Mouse (Mus musculus) midbrain, embryonic 12.5 days (tissue): ENCODE results near the gene Zfp771. TPM values are rescaled to one million over a fixed set of nuclear protein-coding genes. Genes with fewer than 3 reads are reported as not detected.

Experiments
- ATAC-seq: fragments of 200-750 bp; cut with Nextera tagmentation; 2 replicates; pipeline ENCODE4 v1.8.0; 2017; ENCODE audit warnings: low read depth, moderate TSS enrichment, moderate library complexity; ENCODE audit not compliant: low FRiP score
- H3K27ac ChIP-seq: fragments of 300-500 bp; sonication (generic); replicated peaks from 2 replicates; pipeline ENCODE4 v1.5.1; 2016; ENCODE audit warnings: mild to moderate bottlenecking
- H3K27me3 ChIP-seq: fragments of 300-500 bp; sonication (generic); 2 replicates; pipeline ENCODE4 v1.6.1; 2016; ENCODE audit warnings: mild to moderate bottlenecking
- H3K36me3 ChIP-seq: fragments of 300-500 bp; sonication (generic); 2 replicates; pipeline ENCODE4 v1.6.1; 2016
- H3K4me1 ChIP-seq: fragments of 300-500 bp; sonication (generic); 2 replicates; pipeline ENCODE4 v1.6.1; 2016
- H3K4me2 ChIP-seq: fragments of 300-500 bp; sonication (generic); replicated peaks from 2 replicates; pipeline ENCODE4 v1.6.1; 2016; ENCODE audit warnings: mild to moderate bottlenecking, moderate library complexity
- H3K4me3 ChIP-seq: fragments of 300-500 bp; sonication (generic); 2 replicates; pipeline ENCODE4 v1.5.1; 2016; ENCODE audit warnings: mild to moderate bottlenecking
- H3K9ac ChIP-seq: fragments of 300-500 bp; sonication (generic); replicated peaks from 2 replicates; pipeline ENCODE4 v1.6.1; 2016; ENCODE audit warnings: mild to moderate bottlenecking, moderate library complexity
- H3K9me3 ChIP-seq: fragments of 300-500 bp; sonication (generic); 2 replicates; pipeline ENCODE4 v1.6.1; 2016; ENCODE audit warnings: mild to moderate bottlenecking
- WGBS: fragments of 180-500 bp; shearing (Covaris S2); methylation state at CpG from one replicate; pipeline ENCODE4 v1.1.7; 2016; 5-methylcytosine and 5-hydroxymethylcytosine counted together
- polyA plus RNA-seq: library from polyadenylated mRNA; unstranded; fragments of >200 nt; fragmentation: Nextera tagmentation; extraction: Ambion mirVana; gene quantifications from 2 replicates; pipeline ENCODE4 v1.2.1, GENCODE M21; 2016

Zfp771 gene
- polyA plus RNA-seq, 1 experiment from 2014 or later, result 62.0 TPM

DNA sequence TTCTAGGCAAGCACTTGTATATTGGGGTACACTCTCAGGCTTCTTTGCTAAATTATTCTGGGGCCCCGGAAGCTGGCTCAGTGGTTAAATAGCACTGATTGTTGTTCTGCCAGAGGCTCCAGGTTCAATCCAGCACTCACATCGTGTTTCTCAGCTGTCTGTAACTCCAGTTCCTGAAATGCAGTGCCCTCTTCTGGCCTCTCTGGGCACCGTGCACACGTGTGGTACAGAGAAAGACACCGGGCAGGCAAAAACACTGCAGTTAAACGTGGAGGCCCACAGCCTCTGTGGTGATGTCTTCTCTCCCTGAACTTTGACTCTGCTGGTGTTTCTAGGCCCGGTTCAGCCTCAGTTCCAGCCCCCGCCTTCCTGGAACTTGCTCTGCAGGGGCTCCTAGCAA is 34.2 kb downstream of the Zfp771 start:
- no peak for ATAC-seq
- 0 out of 2 replicates have a peak overlapping the region, but pooled peaks have one; percentile 15 for H3K9ac ChIP-seq
- no peaks in the 10 kb centered on the region for H3K27me3 ChIP-seq
- H3K27ac ChIP-seq, result no peak overlapping the region
- H3K4me3 ChIP-seq, result no peak overlapping the region
- no peaks in the 10 kb centered on the region for H3K9me3 ChIP-seq
- WGBS, result 26% methylated on average over 8 of the region's 8 CpGs
- H3K4me2 ChIP-seq, result no peak overlapping the region
- H3K4me1 ChIP-seq, result peaks cover 6% of the 10 kb centered on the region
- no peaks in the 10 kb centered on the region for H3K36me3 ChIP-seq

DNA sequence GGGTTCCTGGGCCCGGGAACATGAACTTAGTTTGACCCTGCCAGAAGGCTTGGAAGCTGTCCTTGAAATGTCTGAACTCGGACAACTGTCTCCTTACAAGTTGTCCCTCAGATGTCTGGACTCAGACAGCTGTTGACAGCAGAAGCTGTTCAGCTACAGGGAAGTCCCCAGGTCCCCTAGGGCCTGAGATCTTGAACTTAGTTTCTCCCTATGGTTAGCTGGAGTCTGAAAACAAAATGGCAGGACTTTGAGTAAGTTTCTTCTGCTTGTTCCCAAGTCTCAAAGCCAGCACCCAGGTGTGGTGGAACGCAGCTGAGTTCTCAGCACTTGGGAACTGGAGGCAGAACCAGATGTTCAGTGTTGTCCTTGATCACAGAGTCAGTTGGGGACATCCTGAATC is 36.0 kb downstream of the Zfp771 start:
- Histone ChIP-seq H3K36me3 (no peaks in the 10 kb centered on the region), H3K27ac (no peak overlapping the region), H3K9ac (no peak overlapping the region), H3K9me3 (no peaks in the 10 kb centered on the region), H3K27me3 (no peaks in the 10 kb centered on the region), H3K4me1 (no peaks in the 10 kb centered on the region; the same call in 1 of the 2 replicates), H3K4me2 (no peak overlapping the region), H3K4me3 (no peak overlapping the region)
- WGBS, result 84% methylated on average over 3 of the region's 3 CpGs
- no peak for ATAC-seq

DNA sequence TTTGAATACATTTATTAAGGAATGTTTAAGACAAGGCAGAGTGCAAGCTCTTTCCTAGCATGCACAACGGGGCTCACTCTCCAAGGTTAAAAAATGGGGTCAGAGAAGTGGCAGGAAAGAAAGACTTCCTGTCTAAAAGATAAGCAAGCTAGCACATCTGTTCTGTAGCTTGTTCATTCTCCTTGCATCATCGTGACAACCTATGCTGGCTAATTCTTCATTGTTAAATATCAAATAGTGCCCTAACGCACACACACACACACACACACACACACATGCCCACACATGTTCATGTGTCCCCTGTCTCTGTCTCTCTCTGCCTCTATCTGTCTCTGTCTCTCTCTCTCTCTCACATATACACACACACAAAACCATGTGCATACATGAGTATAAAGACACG is 37.0 kb downstream of the Zfp771 start:
- no peaks in the 10 kb centered on the region for H3K9me3 ChIP-seq
- H3K4me3 ChIP-seq, result no peak overlapping the region
- H3K27me3 ChIP-seq, result no peaks in the 10 kb centered on the region
- H3K9ac ChIP-seq, result no peak overlapping the region
- H3K4me2 ChIP-seq, result no peak overlapping the region
- no peaks in the 10 kb centered on the region for H3K36me3 ChIP-seq
- 79% methylated on average over 4 of the region's 4 CpGs for WGBS
- H3K27ac ChIP-seq, result no peak overlapping the region
- no peak for ATAC-seq
- no peaks in the 10 kb centered on the region; the same call in 1 of the 2 replicates for H3K4me1 ChIP-seq

GRCm38 (mm10) chr7:127282190-127282589 is 38.1 kb downstream of the Zfp771 start:
- WGBS, result 84% methylated on average over 2 of the region's 2 CpGs
- no peaks in the 10 kb centered on the region for H3K27me3 ChIP-seq
- ATAC-seq, result no peak
- peaks cover 6% of the 10 kb centered on the region for H3K9me3 ChIP-seq
- H3K27ac ChIP-seq, result no peak overlapping the region
- no peaks in the 10 kb centered on the region for H3K36me3 ChIP-seq
- H3K4me3 ChIP-seq, result no peak overlapping the region
- no peak overlapping the region for H3K9ac ChIP-seq
- H3K4me1 ChIP-seq, result no peaks in the 10 kb centered on the region; the same call in 1 of the 2 replicates
- H3K4me2 ChIP-seq, result no peak overlapping the region

- ATAC-seq, result no peak
- WGBS, result 83% methylated on average over 6 of the region's 10 CpGs
- Histone ChIP-seq H3K9me3 (peaks cover 16% of the 10 kb centered on the region), H3K27me3 (no peaks in the 10 kb centered on the region), H3K4me1 (no peaks in the 10 kb centered on the region), H3K36me3 (no peaks in the 10 kb centered on the region), H3K4me3 (no peak overlapping the region), H3K4me2 (no peak overlapping the region), H3K9ac (no peak overlapping the region), H3K27ac (no peak overlapping the region)
Measured at GRCm38 (mm10) chr7:127285154-127285553, 41.1 kb downstream of the Zfp771 start.

DNA sequence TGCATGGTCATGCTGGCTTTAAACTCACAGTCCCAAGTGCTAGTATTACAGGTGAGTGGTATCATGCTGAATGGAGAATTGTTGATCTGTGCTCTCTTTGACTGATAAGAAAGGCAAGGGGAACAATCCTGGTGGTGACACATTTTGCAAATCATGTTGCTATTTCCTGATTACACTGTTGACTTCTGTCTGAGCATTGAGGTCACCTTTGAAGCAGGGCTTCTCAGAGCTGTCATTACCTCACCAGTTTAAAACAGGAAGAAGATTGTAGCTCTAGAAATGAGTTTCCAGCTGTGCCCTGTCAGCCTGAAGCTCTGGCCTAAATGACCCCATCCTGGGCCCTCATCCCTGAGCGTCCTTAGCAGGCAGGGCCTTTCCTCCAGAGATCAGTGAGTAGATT is 43.9 kb downstream of the Zfp771 start:
- Histone ChIP-seq H3K36me3 (no peaks in the 10 kb centered on the region), H3K4me2 (no peak overlapping the region), H3K4me3 (no peak overlapping the region), H3K9me3 (peaks cover 16% of the 10 kb centered on the region), H3K27me3 (no peaks in the 10 kb centered on the region), H3K27ac (no peak overlapping the region), H3K4me1 (no peaks in the 10 kb centered on the region), H3K9ac (no peak overlapping the region)
- ATAC-seq, result no peak
- WGBS, result 74% methylated on average over 1 of the region's 1 CpGs

GRCm38 (mm10) chr7:127289306-127289705 is 45.2 kb downstream of the Zfp771 start:
- no peak overlapping the region for H3K9ac ChIP-seq
- H3K36me3 ChIP-seq, result no peaks in the 10 kb centered on the region
- H3K4me3 ChIP-seq, result no peak overlapping the region
- no peaks in the 10 kb centered on the region for H3K4me1 ChIP-seq
- no peak overlapping the region for H3K27ac ChIP-seq
- ATAC-seq, result no peak
- peaks cover 16% of the 10 kb centered on the region for H3K9me3 ChIP-seq
- WGBS, result 88% methylated on average over 2 of the region's 2 CpGs
- no peaks in the 10 kb centered on the region for H3K27me3 ChIP-seq
- H3K4me2 ChIP-seq, result no peak overlapping the region

DNA sequence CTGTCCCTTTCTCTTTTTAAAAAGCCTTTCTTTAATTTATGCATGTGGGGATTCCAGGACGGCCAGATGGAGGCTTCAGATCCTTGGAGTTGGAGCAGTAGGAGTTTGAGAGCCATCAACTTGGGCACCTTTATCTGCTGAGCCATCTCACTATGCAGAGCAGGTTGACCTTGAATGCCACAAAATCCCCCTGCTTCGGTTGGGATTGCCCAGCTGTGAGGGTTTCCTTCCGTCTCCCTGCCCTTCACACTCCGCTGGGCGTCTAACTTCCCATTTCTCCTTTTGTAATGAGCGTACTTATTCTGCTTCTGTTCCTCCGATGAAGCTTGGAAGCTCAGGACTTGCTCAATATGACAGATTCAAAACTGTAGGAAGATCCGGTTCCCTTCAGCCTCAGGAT is 46.1 kb downstream of the Zfp771 start:
- H3K4me2 ChIP-seq, result no peak overlapping the region
- no peak overlapping the region for H3K9ac ChIP-seq
- WGBS, result 52% methylated on average over 8 of the region's 8 CpGs
- H3K27ac ChIP-seq, result no peak overlapping the region
- H3K36me3 ChIP-seq, result no peaks in the 10 kb centered on the region
- H3K4me3 ChIP-seq, result no peak overlapping the region
- peaks cover 16% of the 10 kb centered on the region for H3K9me3 ChIP-seq
- ATAC-seq, result no peak
- H3K27me3 ChIP-seq, result no peaks in the 10 kb centered on the region
- H3K4me1 ChIP-seq, result no peaks in the 10 kb centered on the region

DNA sequence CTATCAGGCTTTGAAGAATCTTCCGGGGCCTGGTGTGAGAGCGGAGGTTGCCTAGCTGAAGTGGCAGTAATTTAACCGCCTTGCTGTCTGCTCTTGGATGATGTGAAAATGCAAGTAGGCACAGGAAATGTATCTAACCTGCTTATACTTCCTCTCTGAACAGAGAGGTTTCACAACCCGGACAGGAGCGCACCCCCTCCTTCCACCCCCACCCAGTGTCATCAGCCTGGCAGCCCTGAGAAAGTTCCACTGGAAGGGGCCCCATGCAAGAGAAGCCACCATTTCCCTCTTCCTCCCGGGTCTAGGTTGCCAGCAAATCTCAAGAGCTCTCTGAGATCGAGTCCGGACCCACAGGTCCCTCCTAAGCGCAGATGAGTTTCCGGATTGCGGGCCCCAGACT is 52.0 kb downstream of the Zfp771 start, which contains the start of gene Itgal:
Gene Itgal (plus strand): TSS at position 163 of the 400 bp plus-strand sequence.
- 89% methylated on average over 11 of the region's 11 CpGs for WGBS
- no peaks in the 10 kb centered on the region for H3K36me3 ChIP-seq
- no peaks in the 10 kb centered on the region for H3K27me3 ChIP-seq
- no peaks in the 10 kb centered on the region for H3K9me3 ChIP-seq
- no peak within 1 kb of the TSS for H3K9ac ChIP-seq
- no peak within 1 kb of the TSS for H3K27ac ChIP-seq
- no peaks in the 10 kb centered on the region for H3K4me1 ChIP-seq
- no peak within 1 kb of the TSS for H3K4me3 ChIP-seq
- ATAC-seq, result no peak
- no peak within 1 kb of the TSS for H3K4me2 ChIP-seq

- no peak overlapping the region for H3K9ac ChIP-seq
Measured at GRCm38 (mm10) chr7:127296786-127297555, 52.9 kb downstream of the Zfp771 start.

DNA sequence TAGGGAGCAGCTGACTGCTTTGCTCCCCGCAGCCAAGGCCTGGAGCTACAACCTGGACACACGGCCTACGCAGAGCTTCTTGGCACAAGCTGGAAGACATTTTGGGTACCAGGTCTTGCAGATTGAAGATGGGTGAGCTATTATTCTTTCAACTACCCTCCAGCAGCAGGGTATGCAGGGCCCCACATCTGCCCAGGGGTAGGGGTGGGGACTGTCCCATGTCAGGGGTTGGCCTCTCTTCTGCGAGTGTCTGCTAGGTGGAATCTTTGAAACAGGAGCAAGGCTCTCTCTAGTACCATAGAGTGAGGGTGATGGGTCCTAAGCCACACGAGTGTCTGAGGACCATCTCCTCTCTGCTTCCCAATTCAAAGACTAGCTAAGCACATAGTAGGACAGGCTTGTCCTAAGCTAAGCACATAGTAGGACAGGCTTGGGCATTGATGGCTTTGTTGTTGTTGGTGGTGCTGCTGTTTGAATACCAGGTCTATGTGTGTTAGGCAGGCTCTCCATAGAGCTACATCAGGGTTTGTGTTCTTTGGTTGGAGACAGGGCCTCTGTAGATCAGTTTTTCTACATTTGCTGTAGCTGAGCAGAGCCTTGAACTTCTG is 53.6 kb downstream of the Zfp771 start:
- Histone ChIP-seq H3K27ac (no peak overlapping the region), H3K36me3 (no peaks in the 10 kb centered on the region), H3K9ac (no peak overlapping the region), H3K4me1 (no peaks in the 10 kb centered on the region), H3K4me3 (no peak overlapping the region), H3K27me3 (no peaks in the 10 kb centered on the region), H3K9me3 (no peaks in the 10 kb centered on the region), H3K4me2 (no peak overlapping the region)
- 89% methylated on average over 5 of the region's 5 CpGs for whole genome bisulfite sequencing
- no peak for ATAC-seq

More at GRCm38 (mm10) chr7:127296786-127297555, 52.9 kb downstream of the Zfp771 start:
- Histone ChIP-seq H3K4me2 (no peak overlapping the region), H3K36me3 (no peaks in the 10 kb centered on the region), H3K27ac (no peak overlapping the region), H3K4me1 (no peaks in the 10 kb centered on the region), H3K27me3 (no peaks in the 10 kb centered on the region), H3K4me3 (no peak overlapping the region), H3K9me3 (no peaks in the 10 kb centered on the region)
- 83% methylated on average over 5 of the region's 5 CpGs for WGBS
- no peak for ATAC-seq
